Mouse (Mus musculus): ENCODE measurements at regions not wholly inside any gene's neighbourhood (a gene's known extent, or its start where the extent isn't known, plus 50 kb on each side); places are given as distances from the start of the nearest gene placed in this dataset.

DNA sequence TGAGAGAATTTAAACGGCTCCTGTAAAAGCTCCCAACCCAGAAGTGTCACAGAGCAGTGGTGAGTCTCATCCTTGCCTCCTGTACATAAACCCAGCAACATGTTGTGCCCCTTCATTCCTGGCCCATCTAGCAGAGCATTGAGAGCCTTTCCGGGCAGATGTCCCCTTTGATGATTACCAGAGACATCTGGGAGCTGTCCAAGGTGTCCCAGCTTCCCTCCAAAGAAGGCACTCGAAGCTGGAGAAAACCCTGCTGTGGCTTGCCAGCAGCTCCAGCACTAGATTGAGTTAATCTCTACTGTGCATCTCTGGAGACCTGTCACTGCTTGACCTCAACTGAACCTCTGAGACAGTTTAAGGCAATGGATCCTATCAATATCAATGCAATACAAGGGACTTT is 86.4 kb upstream of the Mycn start:
- Histone ChIP-seq H3K9me3 (ENCODE audit: control insufficient read depth, insufficient read depth, low read depth, low read length) (no peaks in the 10 kb centered on the region), H3K4me1 (ENCODE audit: control insufficient read depth in 2 of 2, insufficient read depth in 2 of 2, low read length in 2 of 2, poor library complexity in 1 of 2) (no peaks in the 10 kb centered on the region), H3K9ac (ENCODE audit: insufficient read depth, low read depth, low read length, poor library complexity, severe bottlenecking) (no peak overlapping the region), H3K36me3 (ENCODE audit: control insufficient read depth, insufficient read depth, low read length, poor library complexity, severe bottlenecking) (no peaks in the 10 kb centered on the region), H3K4me3 (ENCODE audit: insufficient read depth in 1 of 2, low read depth in 1 of 2, low read length in 2 of 2, poor library complexity in 1 of 2, severe bottlenecking in 1 of 2) (no peak overlapping the region), H3K27ac (ENCODE audit: insufficient read depth, low read depth, low read length, poor library complexity, severe bottlenecking) (no peak overlapping the region)
- TF ChIP-seq ZC3H11A (IDR thresholded peaks at IDR 0.05; ENCODE audit: borderline replicate concordance, low read depth, low read length) (no peak), CHD2 (IDR thresholded peaks at IDR 0.05; ENCODE audit: low read depth, low read length) (no peak), MAFK (IDR thresholded peaks at IDR 0.05; ENCODE audit: insufficient read depth, low read depth, low read length) (no peak), HCFC1 (IDR thresholded peaks at IDR 0.05; ENCODE audit: borderline replicate concordance, insufficient read depth, low read length) (no peak), ZNF384 (IDR thresholded peaks at IDR 0.05; ENCODE audit: low read depth, low read length) (no peak)
- in situ Hi-C loops (cut with MboI; ENCODE audit: low sequenced_read_pairs in 2 of 2, unreplicated experiment in 2 of 2), result no loop called here
- no peak for DNase-seq (ENCODE audit: low read depth, low spot score)

DNA sequence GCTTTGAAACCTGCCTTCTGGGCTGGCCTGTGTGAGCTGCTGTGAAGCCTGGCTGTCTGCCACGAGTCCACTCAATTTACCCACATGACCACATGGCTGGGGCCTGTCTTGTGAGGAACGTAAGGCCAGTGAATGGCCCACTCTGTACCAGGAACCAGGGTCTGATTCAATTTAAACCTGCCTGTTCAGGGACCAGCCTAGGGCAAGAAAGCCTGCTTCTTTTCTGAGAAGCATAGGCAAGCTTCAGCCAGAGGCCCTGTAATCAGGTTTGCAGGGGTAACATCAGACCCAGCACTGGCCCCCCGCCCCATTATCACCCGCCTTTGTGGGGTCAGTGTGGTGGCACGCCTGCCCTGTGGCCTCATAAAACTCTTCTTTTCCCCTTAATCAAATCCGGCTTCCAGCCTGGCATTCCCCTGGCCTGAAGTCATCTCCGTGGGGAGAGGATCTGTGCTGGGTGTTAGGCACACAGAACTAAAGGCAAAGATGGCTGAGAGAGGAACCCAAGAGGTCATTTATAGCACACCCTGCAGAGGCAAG is 84.4 kb upstream of the Mycn start:
- no peak overlapping the region for H3K27ac ChIP-seq (ENCODE audit: insufficient read depth, low read depth, low read length, poor library complexity, severe bottlenecking)
- no peak overlapping the region for H3K4me3 ChIP-seq (ENCODE audit: insufficient read depth in 1 of 2, low read depth in 1 of 2, low read length in 2 of 2, poor library complexity in 1 of 2, severe bottlenecking in 1 of 2)
- no peaks in the 10 kb centered on the region for H3K9me3 ChIP-seq (ENCODE audit: control insufficient read depth, insufficient read depth, low read depth, low read length)
- no peak for TF ChIP-seq ZC3H11A (IDR thresholded peaks at IDR 0.05; ENCODE audit: borderline replicate concordance, low read depth, low read length)
- TF ChIP-seq HCFC1 (IDR thresholded peaks at IDR 0.05; ENCODE audit: borderline replicate concordance, insufficient read depth, low read length), result no peak
- in situ Hi-C loops (cut with MboI; ENCODE audit: low sequenced_read_pairs in 2 of 2, unreplicated experiment in 2 of 2), result no loop called here
- no peak for DNase-seq (ENCODE audit: low read depth, low spot score)
- H3K36me3 ChIP-seq (ENCODE audit: control insufficient read depth, insufficient read depth, low read length, poor library complexity, severe bottlenecking), result no peaks in the 10 kb centered on the region
- H3K4me1 ChIP-seq (ENCODE audit: control insufficient read depth in 2 of 2, insufficient read depth in 2 of 2, low read length in 2 of 2, poor library complexity in 1 of 2), result no peaks in the 10 kb centered on the region
- H3K9ac ChIP-seq (ENCODE audit: insufficient read depth, low read depth, low read length, poor library complexity, severe bottlenecking), result no peak overlapping the region

DNA sequence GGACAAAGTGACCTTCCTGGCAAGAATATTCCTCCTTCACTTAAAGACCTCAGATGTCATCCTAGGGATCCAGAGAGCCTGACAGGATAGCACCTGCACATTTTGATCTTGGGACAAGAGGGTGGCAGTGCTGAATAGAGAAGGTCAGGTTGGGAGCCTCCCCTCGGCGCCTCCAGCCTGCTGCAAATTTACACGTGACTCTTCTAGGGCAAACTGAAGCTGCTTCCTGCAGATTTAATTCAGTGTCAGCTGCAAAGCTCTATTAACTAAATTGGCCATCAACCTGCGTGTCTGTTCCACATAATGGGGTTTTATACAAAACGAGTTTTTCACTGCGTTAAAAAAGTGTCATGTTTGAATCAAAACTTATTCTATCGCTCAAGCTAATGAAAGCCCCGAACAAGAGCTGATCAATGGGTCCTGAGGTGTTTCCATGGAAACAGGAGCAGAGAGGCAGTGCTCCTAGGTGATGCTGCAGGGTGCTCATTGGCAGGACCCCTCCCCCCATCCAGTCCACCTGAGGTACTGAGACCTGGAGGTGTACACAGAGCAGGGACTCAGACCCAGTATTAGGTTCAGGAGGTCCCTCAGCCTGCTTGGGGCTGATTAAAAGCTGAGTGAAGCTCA is 82.6 kb upstream of the Mycn start:
- no peaks in the 10 kb centered on the region for H3K4me1 ChIP-seq (ENCODE audit: control insufficient read depth in 2 of 2, insufficient read depth in 2 of 2, low read length in 2 of 2, poor library complexity in 1 of 2)
- no peaks in the 10 kb centered on the region for H3K9me3 ChIP-seq (ENCODE audit: control insufficient read depth, insufficient read depth, low read depth, low read length)
- H3K9ac ChIP-seq (ENCODE audit: insufficient read depth, low read depth, low read length, poor library complexity, severe bottlenecking), result no peak overlapping the region
- in situ Hi-C loops (cut with MboI; ENCODE audit: low sequenced_read_pairs in 2 of 2, unreplicated experiment in 2 of 2), result no loop called here
- no peak overlapping the region for H3K27ac ChIP-seq (ENCODE audit: insufficient read depth, low read depth, low read length, poor library complexity, severe bottlenecking)
- no peaks in the 10 kb centered on the region for H3K36me3 ChIP-seq (ENCODE audit: control insufficient read depth, insufficient read depth, low read length, poor library complexity, severe bottlenecking)
- no peak for DNase-seq (ENCODE audit: low read depth, low spot score)
- H3K4me3 ChIP-seq (ENCODE audit: insufficient read depth in 1 of 2, low read depth in 1 of 2, low read length in 2 of 2, poor library complexity in 1 of 2, severe bottlenecking in 1 of 2), result no peak overlapping the region
- no peak for TF ChIP-seq HCFC1 (IDR thresholded peaks at IDR 0.05; ENCODE audit: borderline replicate concordance, insufficient read depth, low read length)
- TF ChIP-seq CHD2 (IDR thresholded peaks at IDR 0.05; ENCODE audit: low read depth, low read length), result no peak
- no peak for TF ChIP-seq ZNF384 (IDR thresholded peaks at IDR 0.05; ENCODE audit: low read depth, low read length)
- no peak for TF ChIP-seq ZC3H11A (IDR thresholded peaks at IDR 0.05; ENCODE audit: borderline replicate concordance, low read depth, low read length)
- TF ChIP-seq MAFK (IDR thresholded peaks at IDR 0.05; ENCODE audit: insufficient read depth, low read depth, low read length), result no peak

DNA sequence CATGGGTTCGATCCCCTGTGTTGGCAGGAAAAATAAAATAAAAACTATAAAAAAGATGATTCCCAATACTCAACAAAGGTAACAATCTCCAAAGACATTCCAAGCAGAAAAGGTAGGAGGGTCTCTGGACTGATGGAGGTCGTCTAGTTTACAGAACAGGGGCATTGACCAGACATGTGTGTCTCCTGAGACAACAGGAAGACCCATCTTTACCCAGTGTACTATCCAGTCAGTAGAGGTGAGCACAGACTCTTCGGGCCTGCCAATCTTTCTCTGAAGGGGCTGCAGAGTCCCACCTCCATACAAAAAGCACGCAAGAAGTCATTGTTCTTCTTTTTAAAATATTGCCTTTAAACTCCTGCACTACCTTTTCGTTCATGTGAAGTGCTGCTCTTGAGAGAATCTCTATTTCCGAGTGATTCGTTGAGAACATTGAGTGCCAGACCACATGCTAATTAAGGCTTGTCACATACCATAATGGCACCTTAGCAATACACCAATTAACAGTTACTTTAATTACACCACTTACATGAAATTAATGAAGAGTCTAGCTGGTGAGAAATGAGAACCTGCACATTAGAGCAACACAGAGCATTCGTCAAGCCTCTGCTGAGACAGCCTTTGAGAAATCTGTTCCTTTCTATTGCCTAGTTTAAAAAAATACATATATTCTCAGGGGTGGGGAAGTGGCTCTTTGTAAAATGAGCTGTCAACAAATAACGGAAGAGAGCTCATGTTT is 69.5 kb upstream of the Mycn start:
- Histone ChIP-seq H3K36me3 (ENCODE audit: control insufficient read depth, insufficient read depth, low read length, poor library complexity, severe bottlenecking) (no peaks in the 10 kb centered on the region), H3K4me3 (ENCODE audit: insufficient read depth in 1 of 2, low read depth in 1 of 2, low read length in 2 of 2, poor library complexity in 1 of 2, severe bottlenecking in 1 of 2) (no peak overlapping the region), H3K9ac (ENCODE audit: insufficient read depth, low read depth, low read length, poor library complexity, severe bottlenecking) (no peak overlapping the region), H3K27ac (ENCODE audit: insufficient read depth, low read depth, low read length, poor library complexity, severe bottlenecking) (no peak overlapping the region), H3K4me1 (ENCODE audit: control insufficient read depth in 2 of 2, insufficient read depth in 2 of 2, low read length in 2 of 2, poor library complexity in 1 of 2) (no peaks in the 10 kb centered on the region), H3K9me3 (ENCODE audit: control insufficient read depth, insufficient read depth, low read depth, low read length) (no peaks in the 10 kb centered on the region)
- DNase-seq (ENCODE audit: low read depth, low spot score), result no peak
- TF ChIP-seq ZC3H11A (IDR thresholded peaks at IDR 0.05; ENCODE audit: borderline replicate concordance, low read depth, low read length) (no peak), CHD2 (IDR thresholded peaks at IDR 0.05; ENCODE audit: low read depth, low read length) (no peak), ZNF384 (IDR thresholded peaks at IDR 0.05; ENCODE audit: low read depth, low read length) (no peak), MAFK (IDR thresholded peaks at IDR 0.05; ENCODE audit: insufficient read depth, low read depth, low read length) (no peak), HCFC1 (IDR thresholded peaks at IDR 0.05; ENCODE audit: borderline replicate concordance, insufficient read depth, low read length) (no peak)
- in situ Hi-C loops (cut with MboI; ENCODE audit: low sequenced_read_pairs in 2 of 2, unreplicated experiment in 2 of 2), result no loop called here

All from ES-E14 (cell line).